Mouse (Mus musculus) megakaryocyte-erythroid progenitor cell, adult 5-6 weeks (primary cell): ENCODE measurements around the gene Rbfox3. TPM values are rescaled to one million over a fixed set of nuclear protein-coding genes. Genes with fewer than 3 reads are reported as not detected.

Source experiments
- ATAC-seq: replicated peaks from 2 replicates; pipeline ENCODE4 v1.8.0; 2016; ENCODE audit warnings: mild to moderate bottlenecking, inconsistent platforms; ENCODE audit not compliant: severe bottlenecking, poor library complexity, low FRiP score, low TSS enrichment
- total RNA-seq, 2 experiments: library from RNA; stranded (forward) in 1 of 2; stranded (reverse) in 1 of 2; fragments of 200-1000, 215-1000 nt in 1 of 2; fragments of >200 nt in 1 of 2; fragmentation: Nextera tagmentation in 1 of 2; gene quantifications; 2 replicates each; pipeline ENCODE4 v1.2.3; 2014 to 2017

Rbfox3 gene
- total RNA-seq, 2 experiments from 2014 or later, result not detected

- ATAC-seq, result peak; percentile 99
Measured at GRCm38 (mm10) chr11:118476396-118477373, 434.7 kb downstream of the Rbfox3 start, which contains the start of gene Engase. Gene Engase, plus strand, starts transcription at chr11:118476829.

DNA sequence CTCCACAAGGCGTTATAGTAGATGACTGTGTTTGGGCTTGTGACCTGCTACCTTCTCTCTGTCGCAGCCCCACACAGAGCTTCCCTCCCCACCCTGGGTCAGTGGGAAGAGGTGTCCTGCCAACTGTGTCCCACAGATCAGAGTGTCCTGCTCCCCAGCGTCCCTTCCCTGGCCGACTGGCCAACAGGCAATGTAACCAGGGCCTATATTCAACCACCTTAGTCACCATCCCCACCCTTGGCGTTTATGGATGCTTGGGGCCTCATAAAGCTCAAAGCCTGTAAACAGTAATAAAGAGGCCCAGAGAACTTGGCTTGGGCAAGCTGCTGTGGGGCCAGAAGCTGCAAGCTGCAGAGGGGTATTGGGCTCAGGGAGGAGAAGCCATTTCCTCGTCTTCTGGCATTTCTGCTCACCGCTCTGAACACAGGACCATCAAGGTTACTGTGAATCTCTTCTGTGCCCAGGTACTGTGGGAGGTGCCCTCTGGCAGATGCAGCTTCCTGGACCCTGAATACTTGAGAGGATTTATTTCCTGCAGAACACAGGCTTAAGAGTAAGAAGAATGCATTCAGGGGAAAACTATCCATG lies 435.8 kb downstream of the Rbfox3 start:
- ATAC-seq, result no peak

DNA sequence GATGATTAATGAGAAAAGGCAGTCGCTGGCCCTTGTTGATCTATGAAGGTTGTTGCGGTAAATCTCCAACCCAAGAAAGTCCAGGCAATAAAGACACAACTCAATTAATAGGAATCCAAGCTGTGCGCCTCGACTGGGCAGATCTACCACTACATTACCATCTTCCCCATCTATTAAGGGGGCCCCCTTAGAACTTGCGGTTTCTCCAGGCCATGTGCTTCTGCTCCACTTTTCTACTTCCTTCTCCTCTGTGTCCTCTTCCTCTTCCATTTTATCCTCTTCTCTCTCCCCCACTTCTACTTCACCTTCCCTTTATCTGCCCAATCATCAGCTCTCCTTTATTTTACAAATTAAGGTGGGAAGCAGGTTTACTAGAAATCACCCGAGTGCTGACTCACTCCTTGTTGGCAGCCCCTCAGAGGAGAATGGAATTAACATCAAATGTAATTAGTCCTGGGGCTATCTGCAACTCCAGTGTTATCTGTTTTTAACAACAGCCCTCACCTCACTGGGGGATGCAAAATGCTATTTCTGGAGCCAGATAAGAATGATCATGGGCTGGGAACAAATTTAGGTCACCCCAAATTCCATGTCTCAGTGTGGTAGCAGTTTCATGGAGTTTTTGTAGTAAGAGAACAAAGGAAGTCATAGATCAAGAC lies 437.4 kb downstream of the Rbfox3 start:
- no peak for ATAC-seq

DNA sequence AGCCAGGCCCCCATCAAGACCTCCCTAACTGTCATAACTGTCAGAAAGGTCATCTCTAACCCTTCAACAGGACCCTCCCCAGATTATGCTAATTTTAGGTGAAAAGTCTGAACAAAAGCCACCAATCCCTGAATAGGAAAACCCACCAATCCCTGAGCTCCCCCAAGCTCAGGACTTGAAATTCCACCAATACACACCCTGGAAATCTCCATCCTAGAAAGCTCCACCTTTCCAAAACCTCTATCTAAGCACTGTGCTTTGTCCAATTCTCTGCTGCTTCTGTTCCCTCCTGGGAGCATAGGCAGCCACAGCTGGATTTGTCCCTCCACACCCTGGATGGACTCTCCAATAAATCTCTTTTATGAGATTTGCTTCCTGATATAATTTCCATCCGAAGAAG lies 438.2 kb downstream of the Rbfox3 start:
- no peak for ATAC-seq

GRCm38 (mm10) chr11:118471676-118472075 lies 439.7 kb downstream of the Rbfox3 start:
- no peak for ATAC-seq

DNA sequence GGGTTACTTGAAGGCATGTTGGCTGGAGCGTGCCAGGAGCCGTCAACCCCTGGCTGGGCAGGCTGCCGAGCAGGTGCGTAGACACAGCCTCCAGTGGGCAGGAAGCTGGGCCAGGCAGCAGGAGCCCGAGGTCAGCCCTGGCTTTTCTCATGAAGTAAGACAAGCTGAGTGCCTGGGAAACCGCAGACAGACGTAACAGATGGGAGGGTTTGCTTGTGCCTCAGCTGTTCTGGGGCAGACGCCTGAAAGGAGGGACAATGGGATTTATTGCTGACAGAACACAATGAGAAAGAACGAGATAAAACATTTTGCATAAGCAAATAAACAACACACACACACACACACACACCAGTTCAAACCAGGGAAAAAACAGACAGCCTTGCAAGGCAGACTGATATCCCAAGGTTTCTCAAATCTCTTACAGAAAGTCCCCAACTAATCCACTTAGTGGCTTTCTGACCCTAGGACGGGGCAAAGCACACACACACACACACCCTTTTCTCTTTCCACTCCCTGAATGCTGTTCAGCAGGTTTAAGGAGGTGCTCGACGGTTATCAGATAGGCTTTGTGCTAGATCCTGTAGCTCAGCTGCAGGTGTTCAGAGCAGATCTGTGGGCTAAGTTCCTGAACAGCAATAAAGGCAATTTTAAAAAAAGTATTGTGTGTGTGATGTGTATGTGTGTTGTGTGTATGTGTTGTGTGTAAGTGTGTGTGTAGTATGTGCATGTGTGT lies 441.0 kb downstream of the Rbfox3 start:
- peak; percentile 75 for ATAC-seq

GRCm38 (mm10) chr11:118469509-118470160 lies 441.8 kb downstream of the Rbfox3 start:
- ATAC-seq, result peak; percentile 29

DNA sequence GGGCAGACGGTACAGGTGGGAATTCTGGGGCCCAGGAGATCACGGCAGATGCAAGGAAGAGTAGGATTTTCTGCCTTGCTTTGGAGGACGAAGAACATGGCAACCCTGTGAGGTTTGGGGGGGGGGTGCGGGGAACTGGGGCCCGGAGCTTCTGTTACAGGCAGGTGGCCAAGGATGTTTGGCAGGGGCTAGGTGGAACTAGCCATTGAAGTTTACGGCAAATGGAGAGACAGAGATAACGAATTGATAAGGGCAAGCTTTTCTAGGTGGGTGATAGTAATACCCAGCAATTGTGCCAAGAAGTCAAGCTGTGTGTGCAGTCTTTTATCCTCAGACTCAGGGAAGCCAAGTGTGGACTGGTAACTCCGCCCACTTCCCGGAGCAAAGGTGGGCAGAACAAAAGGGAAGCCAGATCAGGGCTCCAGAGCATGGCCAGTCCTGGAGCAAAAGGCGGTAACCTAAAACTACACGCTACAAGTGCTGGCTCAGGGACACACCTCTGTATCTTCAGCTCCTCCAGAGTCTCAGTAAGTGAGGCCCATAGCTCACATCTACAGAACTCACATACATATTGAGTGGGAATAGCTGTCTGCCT lies 443.9 kb downstream of the Rbfox3 start:
- ATAC-seq, result peak; percentile 66

DNA sequence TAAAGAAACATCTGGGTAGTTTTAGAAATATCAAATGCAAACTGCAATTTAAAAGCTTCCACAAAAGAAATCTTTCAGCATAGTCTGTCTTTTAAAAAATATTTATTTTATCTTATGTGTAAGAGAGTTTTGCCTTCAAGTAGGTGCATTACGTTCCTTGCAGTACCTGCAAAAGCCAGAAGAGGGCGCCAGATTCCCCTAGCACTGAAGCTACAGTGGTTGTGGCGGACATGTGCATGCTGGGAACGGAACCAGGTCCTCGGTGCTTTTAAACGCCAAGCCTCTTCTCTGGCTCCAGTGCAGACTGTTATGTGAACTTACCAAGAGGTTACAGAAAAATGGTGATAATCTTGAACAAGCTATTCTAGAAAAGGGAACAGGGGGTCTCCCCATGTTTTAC lies 451.1 kb downstream of the Rbfox3 start:
- no peak for ATAC-seq

DNA sequence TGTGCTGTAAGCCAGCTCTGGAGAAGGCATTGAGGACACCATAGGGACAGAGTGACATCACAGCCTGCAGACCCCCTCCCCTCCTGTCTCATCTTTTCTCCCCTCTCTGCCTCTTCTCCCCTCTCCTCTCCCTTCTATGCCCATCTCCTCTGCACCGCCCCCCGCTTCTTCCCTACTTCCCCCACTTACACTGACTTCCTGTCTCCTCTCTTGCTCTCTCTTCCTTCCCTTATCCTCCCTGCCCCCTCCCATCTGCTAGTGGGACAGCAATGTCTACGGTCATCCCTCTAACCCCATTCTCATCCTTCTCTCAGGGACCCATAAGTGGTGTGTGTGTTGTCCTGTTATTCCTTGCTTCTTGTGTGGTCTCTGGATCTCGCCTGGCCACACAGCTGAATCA lies 451.9 kb downstream of the Rbfox3 start:
- no peak for ATAC-seq

DNA sequence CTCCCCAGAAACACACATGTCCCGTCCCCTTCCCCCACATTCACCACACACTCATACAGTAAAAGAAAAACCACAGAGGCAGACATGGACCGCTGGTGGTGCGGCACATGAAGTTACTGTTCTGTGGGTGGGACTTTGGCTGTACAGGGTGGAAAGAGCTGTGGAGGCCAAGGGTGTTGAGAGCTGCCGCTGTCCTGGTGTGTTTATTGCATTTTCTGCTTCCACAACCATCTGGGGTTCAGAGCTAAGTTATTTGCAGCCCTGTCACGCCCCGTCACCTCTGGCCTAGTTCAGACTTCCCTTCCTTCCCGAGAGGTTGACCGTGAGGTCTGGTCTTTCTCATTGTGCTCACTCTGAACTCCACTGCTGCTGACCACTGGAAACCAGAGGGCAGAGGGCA lies 452.3 kb downstream of the Rbfox3 start:
- no peak for ATAC-seq

DNA sequence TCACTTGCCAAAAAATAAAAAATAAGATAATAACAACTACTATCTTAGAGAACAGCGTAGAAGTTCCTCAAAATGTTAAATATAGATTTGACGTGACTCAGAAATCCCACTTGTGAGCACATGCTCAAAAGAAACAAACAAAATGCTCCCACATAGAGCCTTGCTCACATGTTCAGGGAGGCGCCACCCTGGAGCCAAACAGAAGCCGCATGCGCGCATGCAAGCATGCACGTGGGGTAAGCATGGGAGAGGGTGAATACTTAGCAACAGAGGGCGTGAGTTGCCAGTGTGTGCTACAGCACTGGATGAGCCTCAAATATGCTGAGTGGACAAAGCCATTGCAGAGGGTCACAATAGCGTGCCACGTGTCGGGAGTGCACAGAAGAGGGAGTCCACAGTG lies 454.5 kb downstream of the Rbfox3 start:
- no peak for ATAC-seq

DNA sequence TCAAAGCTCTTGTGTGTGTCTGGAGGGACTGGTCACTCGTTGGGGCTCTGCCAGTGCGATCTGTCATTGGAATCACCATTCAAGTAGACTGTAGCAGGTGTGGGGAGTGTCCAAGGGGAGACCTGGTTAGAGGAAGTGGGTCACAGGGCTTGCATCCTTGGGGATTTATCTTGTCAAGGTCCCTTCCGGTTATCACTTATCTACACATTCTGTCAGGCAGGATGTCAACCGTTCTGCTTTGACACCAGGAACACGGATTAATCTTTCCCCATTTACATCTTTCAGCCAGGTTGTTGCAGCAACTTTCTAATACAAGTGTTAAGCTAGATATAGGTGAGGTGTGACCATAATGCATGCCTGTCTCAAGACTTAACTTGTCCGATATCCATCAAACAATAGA lies 455.6 kb downstream of the Rbfox3 start:
- ATAC-seq, result no peak

- ATAC-seq, result no peak
Measured at GRCm38 (mm10) chr11:118453886-118454671, 457.3 kb downstream of the Rbfox3 start.

GRCm38 (mm10) chr11:118452955-118453354 lies 458.4 kb downstream of the Rbfox3 start:
- ATAC-seq, result no peak

GRCm38 (mm10) chr11:118451211-118451610 lies 460.2 kb downstream of the Rbfox3 start:
- no peak for ATAC-seq

GRCm38 (mm10) chr11:118448385-118448784 lies 463.0 kb downstream of the Rbfox3 start:
- ATAC-seq, result no peak

DNA sequence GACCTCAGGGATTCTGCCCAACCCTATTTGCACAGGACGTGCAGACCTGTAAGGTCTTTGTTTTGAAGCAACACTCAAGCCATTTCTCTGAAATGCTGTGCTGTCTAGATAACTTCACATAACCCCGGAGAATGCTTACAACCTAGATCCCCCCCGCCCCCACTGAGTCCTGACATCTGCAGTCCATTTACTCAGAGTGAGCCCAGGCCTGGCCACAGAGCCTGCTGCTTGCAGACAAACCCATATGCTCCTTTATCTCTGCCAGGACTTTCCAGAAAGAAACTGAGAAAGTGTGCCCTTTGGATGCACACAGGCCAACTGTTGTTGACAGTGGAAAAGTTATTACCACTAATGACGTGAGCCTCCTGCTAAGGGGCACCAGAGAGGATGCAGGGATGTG lies 464.1 kb downstream of the Rbfox3 start:
- no peak for ATAC-seq
